Mouse (Mus musculus): ENCODE results near the gene Entr1.

- no peak for TF ChIP-seq CTCF (IDR thresholded peaks at IDR 0.05; ENCODE audit: low read depth)
- TF ChIP-seq EP300 (IDR thresholded peaks at IDR 0.05; ENCODE audit: low read depth): no peak
Measured at GRCm38 (mm10) chr2:26387713-26388112, 1.4 kb downstream of the Entr1 start.
